Mouse (Mus musculus) lung, embryonic 16.5 days (tissue): ENCODE data around the gene Morf4l2. TPM values are rescaled to one million over a fixed set of nuclear protein-coding genes. Genes with fewer than 3 reads are reported as not detected.
"Not testable (repeated sequence)": the region's sequence is repeated elsewhere in the genome, so short reads cannot be mapped to it uniquely, and the experiment has no call there.

Experiments used
- ATAC-seq: fragments of 200-750 bp; cut with Nextera tagmentation; 2 replicates; pipeline ENCODE4 v1.8.0; 2017; ENCODE audit warnings: low read depth, mild to moderate bottlenecking, moderate library complexity
- H3K27ac ChIP-seq: fragments of 300-500 bp; sonication (generic); 2 replicates; pipeline ENCODE4 v1.5.1; 2014; ENCODE audit warnings: mild to moderate bottlenecking, control low read depth, low read length
- H3K27me3 ChIP-seq: fragments of 300-500 bp; sonication (generic); 2 replicates; pipeline ENCODE4 v1.6.1; 2014; ENCODE audit warnings: low read depth, low read length, mixed read lengths; ENCODE audit not compliant: control insufficient read depth, insufficient read depth
- H3K36me3 ChIP-seq: fragments of 300-500 bp; sonication (generic); 2 replicates; pipeline ENCODE4 v1.6.1; 2014; ENCODE audit warnings: low read length; ENCODE audit not compliant: control insufficient read depth, insufficient read depth
- H3K4me1 ChIP-seq: fragments of 300-500 bp; sonication (generic); replicated peaks from 2 replicates; pipeline ENCODE4 v1.6.1; 2014; ENCODE audit warnings: low read length, mixed read lengths; ENCODE audit not compliant: control insufficient read depth, insufficient read depth
- H3K4me2 ChIP-seq: fragments of 300-500 bp; sonication (generic); 2 replicates; pipeline ENCODE4 v1.6.1; 2014; ENCODE audit warnings: low read depth, low read length, control low read depth
- H3K4me3 ChIP-seq: fragments of 300-500 bp; sonication (generic); 2 replicates; pipeline ENCODE4 v1.5.1; 2014; ENCODE audit warnings: mild to moderate bottlenecking, low read length, control low read depth
- H3K9ac ChIP-seq: fragments of 300-500 bp; sonication (generic); 2 replicates; pipeline ENCODE4 v1.6.1; 2014; ENCODE audit warnings: low read length, control low read depth
- H3K9me3 ChIP-seq: fragments of 300-500 bp; sonication (generic); 2 replicates; pipeline ENCODE4 v1.6.1; 2016; ENCODE audit warnings: low read length; ENCODE audit not compliant: control insufficient read depth
- WGBS: fragments of 180-500 bp; shearing (Covaris S2); extraction: QIAGEN DNeasy Blood & Tissue Kit; methylation state at CpG from one replicate; pipeline ENCODE4 v1.1.7; 2014; 5-methylcytosine and 5-hydroxymethylcytosine counted together
- polyA plus RNA-seq: library from polyadenylated mRNA; unstranded; fragments of >200 nt; fragmentation: Nextera tagmentation; extraction: Ambion mirVana; gene quantifications from 2 replicates; pipeline ENCODE4 v1.2.1, GENCODE M21; 2015

The Morf4l2 gene
- polyA plus RNA-seq, 1 experiment from 2014 or later: 543 TPM

DNA sequence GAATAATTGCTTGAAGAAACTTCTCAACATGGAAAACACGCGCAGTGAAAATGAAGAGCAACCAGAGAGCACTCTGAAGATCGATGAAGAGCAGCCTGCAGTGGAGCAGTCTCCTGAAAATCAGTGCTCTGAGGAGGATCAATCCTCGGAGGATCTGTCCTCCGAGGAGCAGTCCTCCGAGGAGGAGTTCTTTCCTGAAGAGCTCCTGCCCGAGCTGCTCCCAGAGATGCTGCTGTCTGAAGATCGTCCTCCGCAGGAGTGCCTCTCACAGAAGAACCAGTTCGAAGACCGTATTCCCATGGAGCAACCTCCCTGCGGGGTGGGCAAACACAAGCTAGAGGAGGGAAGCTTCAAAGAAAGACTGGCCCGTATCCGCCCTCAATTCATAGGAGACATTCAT is 34.7 kb downstream of the Morf4l2 start:
- H3K4me2 ChIP-seq: peak overlapping the region; percentile 61
- ATAC-seq: peak; percentile 18; the same call in 1 of the 2 replicates
- peak overlapping the region; percentile 63 for H3K27ac ChIP-seq
- H3K4me1 ChIP-seq: no peaks in the 10 kb centered on the region
- H3K4me3 ChIP-seq: peak overlapping the region; percentile 59
- peak overlapping the region; percentile 75 for H3K9ac ChIP-seq
- H3K9me3 ChIP-seq: no peaks in the 10 kb centered on the region
- no peaks in the 10 kb centered on the region for H3K36me3 ChIP-seq
- no peaks in the 10 kb centered on the region for H3K27me3 ChIP-seq
- 24% methylated on average over 14 of the region's 14 CpGs for WGBS

DNA sequence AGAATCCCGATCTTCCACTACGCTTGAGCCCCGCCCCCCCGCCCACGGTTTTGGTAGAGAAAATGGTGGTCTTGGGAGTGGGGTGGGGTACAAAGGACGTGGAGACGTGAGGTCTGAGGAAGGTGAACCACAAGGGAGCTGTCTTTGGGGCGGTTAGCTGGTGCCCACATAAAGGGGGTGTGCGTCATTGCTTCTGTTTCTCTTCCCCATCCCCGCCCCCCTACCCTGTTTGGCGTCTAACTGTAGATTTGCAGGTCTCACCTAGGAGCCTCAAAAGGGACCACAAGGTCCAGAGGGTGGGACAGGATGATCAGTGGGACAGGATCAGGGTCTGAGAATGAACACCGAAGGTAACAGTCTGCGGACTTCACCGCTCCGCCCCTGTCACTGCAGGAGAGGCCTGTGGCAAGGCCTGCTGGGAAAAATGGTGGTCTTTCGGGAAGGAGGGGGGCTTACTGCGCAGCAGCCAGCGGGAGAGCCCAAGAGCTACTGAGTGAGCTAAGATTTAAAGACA is 35.3 kb downstream of the Morf4l2 start:
- Histone ChIP-seq H3K27me3 (no peaks in the 10 kb centered on the region), H3K4me2 (peak overlapping the region; percentile 61), H3K9ac (peak overlapping the region; percentile 75), H3K27ac (peak overlapping the region; percentile 63), H3K36me3 (no peaks in the 10 kb centered on the region), H3K4me3 (peak overlapping the region; percentile 59), H3K9me3 (no peaks in the 10 kb centered on the region), H3K4me1 (no peaks in the 10 kb centered on the region)
- 15% methylated on average over 18 of the region's 18 CpGs for WGBS
- peak; percentile 94 for ATAC-seq

DNA sequence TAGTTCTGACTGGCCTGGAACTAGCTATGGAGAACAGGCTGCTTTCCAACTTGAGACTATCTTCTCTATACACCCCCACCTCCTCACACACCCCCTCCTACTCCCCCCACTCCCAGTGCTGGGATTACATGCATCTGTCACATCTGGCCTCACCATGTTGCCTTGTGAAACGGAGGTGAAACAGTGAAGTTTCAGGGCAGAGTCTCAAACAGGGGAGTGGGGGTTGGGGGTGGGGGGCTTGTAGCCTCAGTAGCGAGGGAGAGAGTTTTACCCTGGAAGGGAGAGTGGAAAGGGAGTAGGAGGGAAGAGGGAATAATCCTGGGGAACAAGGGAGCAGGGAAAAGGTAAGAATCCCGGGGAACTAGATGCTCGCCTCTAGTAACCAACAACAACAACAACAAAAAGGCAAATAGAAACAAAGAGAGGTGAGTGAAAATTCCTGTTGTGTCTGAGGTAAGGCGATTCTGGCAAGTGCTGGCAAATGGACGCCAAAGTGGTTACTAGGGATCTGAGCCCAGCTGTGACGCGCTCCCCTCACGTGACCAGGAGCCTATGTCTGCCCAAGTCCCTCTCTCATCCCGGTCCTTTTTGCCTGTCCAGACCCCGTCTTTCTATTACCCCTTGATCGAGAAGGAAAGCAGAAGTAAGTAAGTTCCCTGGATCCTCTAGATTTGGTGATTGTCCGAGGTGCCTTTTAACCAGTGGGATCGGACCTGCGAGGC is 35.9 kb downstream of the Morf4l2 start, which contains the start of gene Tceal1:
Gene Tceal1, plus strand, starts transcription at position 537 of the 722 bp plus-strand sequence.
- Histone ChIP-seq H3K9ac (peak within 1 kb of the TSS; percentile 75), H3K4me2 (peak within 1 kb of the TSS; percentile 61), H3K9me3 (no peaks in the 10 kb centered on the region), H3K36me3 (no peaks in the 10 kb centered on the region), H3K27ac (peak within 1 kb of the TSS; percentile 63), H3K4me3 (peak within 1 kb of the TSS; percentile 59), H3K27me3 (no peaks in the 10 kb centered on the region), H3K4me1 (no peaks in the 10 kb centered on the region)
- peak; percentile 95 for ATAC-seq
- WGBS: 12% methylated on average over 15 of the region's 15 CpGs

DNA sequence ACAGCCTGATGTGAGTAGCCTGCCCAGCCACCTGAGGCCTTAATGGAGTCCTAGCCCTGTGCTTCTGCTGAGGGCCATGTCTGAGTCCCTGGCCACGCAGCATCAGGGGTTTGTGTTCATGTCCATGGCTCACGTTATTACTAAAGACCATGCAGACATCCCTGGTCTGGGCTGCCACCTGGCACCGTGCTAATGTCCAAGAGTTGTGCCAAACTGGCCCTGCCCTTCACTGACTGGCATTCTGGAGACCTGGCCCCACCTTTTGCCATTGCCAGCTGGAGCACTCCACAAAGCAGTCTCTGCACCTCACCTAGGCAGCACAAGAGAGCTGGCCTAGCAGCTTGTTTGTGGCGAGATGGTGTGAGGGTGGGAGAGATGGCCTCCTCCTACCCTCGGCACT is 50.3 kb downstream of the Morf4l2 start:
- H3K27me3 ChIP-seq: no peaks in the 10 kb centered on the region
- ATAC-seq: no peak
- H3K4me2 ChIP-seq: no peak overlapping the region
- H3K9ac ChIP-seq: no peak overlapping the region
- H3K27ac ChIP-seq: no peak overlapping the region
- H3K4me3 ChIP-seq: no peak overlapping the region
- 74% methylated on average over 5 of the region's 5 CpGs for WGBS
- H3K36me3 ChIP-seq: no peaks in the 10 kb centered on the region
- no peaks in the 10 kb centered on the region for H3K9me3 ChIP-seq
- no peaks in the 10 kb centered on the region for H3K4me1 ChIP-seq

DNA sequence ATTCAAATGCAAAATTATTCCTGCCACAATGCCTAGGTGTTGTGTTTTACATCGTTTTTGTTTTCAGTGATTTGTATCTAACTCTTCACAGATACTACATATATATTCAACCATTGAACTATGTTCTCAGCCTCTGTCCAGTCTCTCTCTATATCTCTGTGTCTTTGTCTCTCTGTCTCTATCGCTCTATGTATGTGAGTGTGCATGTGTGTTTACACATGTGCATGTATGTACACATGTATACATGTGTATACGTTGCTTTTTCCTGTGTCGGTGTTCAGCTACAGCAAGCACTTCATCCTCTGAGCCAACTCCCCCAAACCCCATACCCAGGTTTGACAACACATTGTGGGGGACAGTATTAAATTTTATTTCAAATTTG is 51.2 kb downstream of the Morf4l2 start:
- Histone ChIP-seq H3K9me3 (no peaks in the 10 kb centered on the region), H3K4me1 (no peaks in the 10 kb centered on the region), H3K9ac (no peak overlapping the region), H3K36me3 (no peaks in the 10 kb centered on the region), H3K27ac (no peak overlapping the region), H3K4me3 (no peak overlapping the region), H3K27me3 (no peaks in the 10 kb centered on the region), H3K4me2 (no peak overlapping the region)
- WGBS: 91% methylated on average over 4 of the region's 4 CpGs
- ATAC-seq: no peak

DNA sequence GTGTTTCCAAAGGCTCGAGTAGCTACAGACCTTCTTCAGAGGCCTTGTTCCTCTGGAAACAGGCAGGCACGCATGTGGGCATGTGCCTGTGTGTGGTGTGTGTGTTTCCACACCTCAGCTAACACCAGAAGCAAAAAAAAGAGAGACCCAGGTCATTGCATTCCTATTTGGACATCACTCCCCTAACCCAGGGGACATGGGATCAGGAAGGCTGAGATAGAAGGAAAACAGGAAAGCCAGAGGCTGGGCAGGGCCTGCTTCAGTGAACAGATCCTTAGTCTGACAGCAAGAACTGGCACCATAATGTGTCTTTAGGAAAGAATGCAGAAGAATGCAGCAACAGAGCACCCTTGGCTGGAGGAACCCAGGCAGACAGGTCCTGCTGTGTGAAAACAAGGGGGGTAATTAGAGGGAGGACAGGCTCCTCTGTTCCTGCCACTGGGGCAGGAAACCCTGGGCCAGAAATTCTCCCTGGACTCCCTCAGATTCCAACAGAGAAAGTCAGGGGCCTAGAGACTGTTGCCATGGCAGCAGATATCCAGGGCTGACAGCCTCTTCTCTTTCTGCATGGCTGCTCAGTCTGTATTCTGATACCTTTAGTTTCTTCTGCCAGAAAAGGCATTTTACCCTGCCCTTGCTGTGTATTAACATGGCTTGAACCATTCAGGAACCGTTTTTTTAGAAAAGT is 51.7 kb downstream of the Morf4l2 start:
- not testable (repeated sequence) for H3K4me2 ChIP-seq, H3K27me3 ChIP-seq, H3K9ac ChIP-seq, H3K4me1 ChIP-seq, H3K36me3 ChIP-seq, H3K27ac ChIP-seq, H3K4me3 ChIP-seq, H3K9me3 ChIP-seq, ATAC-seq
- 67% methylated on average over 3 of the region's 3 CpGs for WGBS

Other genes with a start within 250 kb of the Morf4l2 start
- gene Kir3dl1, start 225.7 kb downstream of the Morf4l2 start, polyA plus RNA-seq: not detected in 2 replicates
- gene Kir3dl2, start 199.6 kb downstream of the Morf4l2 start, polyA plus RNA-seq: not detected in 2 replicates
- 11.0 and 13.0 TPM in 2 replicates for gene Tceal3, start 152.8 kb downstream of the Morf4l2 start, polyA plus RNA-seq
- 12.5 and 13.6 TPM in 2 replicates for gene Tceal1, start 35.7 kb downstream of the Morf4l2 start, polyA plus RNA-seq
- gene Glra4, start 36.5 kb upstream of the Morf4l2 start, polyA plus RNA-seq: 0.10 and 0.15 TPM in 2 replicates
- 3.3 and 3.4 TPM in 2 replicates for gene Plp1, start 79.0 kb upstream of the Morf4l2 start, polyA plus RNA-seq
- gene Rab9b, start 125.1 kb upstream of the Morf4l2 start, polyA plus RNA-seq: 0.10 and 0.11 TPM in 2 replicates
- not detected in 2 replicates for gene H2bfm, start 183.6 kb upstream of the Morf4l2 start, polyA plus RNA-seq
- 30.3 and 46.3 TPM in 2 replicates for gene Tmsb15b2, start 231.8 kb upstream of the Morf4l2 start, polyA plus RNA-seq
- 2.9 and 4.8 TPM in 2 replicates for gene Tmsb15l, start 233.2 kb upstream of the Morf4l2 start, polyA plus RNA-seq
- 18.6 and 19.8 TPM in 2 replicates for gene Tmsb15b1, start 233.2 kb upstream of the Morf4l2 start, polyA plus RNA-seq
- gene Zcchc18, start 249.5 kb upstream of the Morf4l2 start, polyA plus RNA-seq: 7.0 and 8.3 TPM in 2 replicates